Mouse (Mus musculus): ENCODE measurements around the gene Usp24. TPM values are rescaled to one million over a fixed set of nuclear protein-coding genes. Genes with fewer than 3 reads are reported as not detected.

Gene Usp24
- polyA plus RNA-seq, 1 experiment from 2014 or later: 8.8 TPM

GRCm38 (mm10) chr4:106483831-106484230 is 167.8 kb downstream of the Usp24 start:
- no peak overlapping the region for H3K27ac ChIP-seq (ENCODE audit: low read length)
- no peak overlapping the region for H3K4me3 ChIP-seq (replicated peaks; ENCODE audit: low read length)
- H3K27me3 ChIP-seq (replicated peaks; ENCODE audit: control insufficient read depth, insufficient read depth, low read length): no peaks in the 10 kb centered on the region
- no peaks in the 10 kb centered on the region for H3K9me3 ChIP-seq (ENCODE audit: control insufficient read depth, low read length)
- H3K4me2 ChIP-seq (ENCODE audit: low read length): no peak overlapping the region
- WGBS: 84% methylated on average over 1 of the region's 1 CpGs
- H3K4me1 ChIP-seq (replicated peaks; ENCODE audit: control insufficient read depth, insufficient read depth, low read length): no peaks in the 10 kb centered on the region
- no peaks in the 10 kb centered on the region for H3K36me3 ChIP-seq (ENCODE audit: control insufficient read depth, insufficient read depth)
- no peak overlapping the region for H3K9ac ChIP-seq (replicated peaks; ENCODE audit: low read depth, low read length)
- no peak for ATAC-seq

GRCm38 (mm10) chr4:106490620-106491019 is 174.6 kb downstream of the Usp24 start:
- no peaks in the 10 kb centered on the region for H3K9me3 ChIP-seq (ENCODE audit: control insufficient read depth, low read length)
- no peaks in the 10 kb centered on the region for H3K4me1 ChIP-seq (replicated peaks; ENCODE audit: control insufficient read depth, insufficient read depth, low read length)
- H3K4me2 ChIP-seq (ENCODE audit: low read length): no peak overlapping the region
- no peaks in the 10 kb centered on the region for H3K27me3 ChIP-seq (replicated peaks; ENCODE audit: control insufficient read depth, insufficient read depth, low read length)
- 66% methylated on average over 4 of the region's 4 CpGs for WGBS
- H3K27ac ChIP-seq (ENCODE audit: low read length): no peak overlapping the region
- no peak overlapping the region for H3K9ac ChIP-seq (replicated peaks; ENCODE audit: low read depth, low read length)
- H3K4me3 ChIP-seq (replicated peaks; ENCODE audit: low read length): no peak overlapping the region
- no peak for ATAC-seq
- H3K36me3 ChIP-seq (ENCODE audit: control insufficient read depth, insufficient read depth): no peaks in the 10 kb centered on the region

Other genes starting within 250 kb of the Usp24 start
- 0.77 and 0.99 TPM in 2 replicates for gene Pcsk9, start 148.1 kb downstream of the Usp24 start, polyA plus RNA-seq (2015; fragmentation: Nextera tagmentation; extraction: Ambion mirVana)
- gene Bsnd, start 176.1 kb downstream of the Usp24 start, polyA plus RNA-seq (2015; fragmentation: Nextera tagmentation; extraction: Ambion mirVana): not detected in 2 replicates
- gene Dhcr24, start 244.8 kb downstream of the Usp24 start, polyA plus RNA-seq (2015; fragmentation: Nextera tagmentation; extraction: Ambion mirVana): 3.9 and 4.2 TPM in 2 replicates